Mouse (Mus musculus): ENCODE data around the gene Dennd5b. TPM values are rescaled to one million over a fixed set of nuclear protein-coding genes. Genes with fewer than 3 reads are reported as not detected.
A peak's percentile ranks its signal among the peaks of the same experiment; 100 is the strongest.

Dennd5b gene
- polyA plus RNA-seq, 1 experiment from 2014 or later, result 10.9 TPM

- no peak overlapping the region for H3K4me2 ChIP-seq (ENCODE audit: low read length)
- no peak overlapping the region for H3K27ac ChIP-seq (ENCODE audit: low read depth, low read length)
- DNase-seq (ENCODE audit: low spot score) (no peak), ATAC-seq (no peak)
- H3K4me3 ChIP-seq (ENCODE audit: low read depth, low read length), result no peak overlapping the region
- peaks cover 4% of the 10 kb centered on the region; the same call in 1 of the 2 replicates for H3K4me1 ChIP-seq (ENCODE audit: control insufficient read depth, insufficient read depth, low read length)
- 82% methylated on average over 1 of the region's 1 CpGs for WGBS
- no peaks in the 10 kb centered on the region for H3K36me3 ChIP-seq (ENCODE audit: control insufficient read depth, insufficient read depth, low read length)
- H3K9ac ChIP-seq (ENCODE audit: low read length), result no peak overlapping the region
- H3K9me3 ChIP-seq (replicated peaks; ENCODE audit: control insufficient read depth, low read length), result no peaks in the 10 kb centered on the region
- H3K27me3 ChIP-seq (replicated peaks; ENCODE audit: control insufficient read depth, insufficient read depth, low read length), result no peaks in the 10 kb centered on the region
These were observed 6.9 kb downstream of the Dennd5b start for GRCm38 (mm10) chr6:149094555-149094954.

- 82% methylated on average over 5 of the region's 5 CpGs for WGBS
- H3K4me1 ChIP-seq (ENCODE audit: control insufficient read depth, insufficient read depth, low read length), result no peaks in the 10 kb centered on the region
- no peak overlapping the region for H3K27ac ChIP-seq (ENCODE audit: low read depth, low read length)
- no peaks in the 10 kb centered on the region for H3K27me3 ChIP-seq (replicated peaks; ENCODE audit: control insufficient read depth, insufficient read depth, low read length)
- ATAC-seq (no peak), DNase-seq (ENCODE audit: low spot score) (no peak)
- H3K4me2 ChIP-seq (ENCODE audit: low read length), result no peak overlapping the region
- H3K9me3 ChIP-seq (replicated peaks; ENCODE audit: control insufficient read depth, low read length), result no peaks in the 10 kb centered on the region
- H3K36me3 ChIP-seq (ENCODE audit: control insufficient read depth, insufficient read depth, low read length), result no peaks in the 10 kb centered on the region
- H3K9ac ChIP-seq (ENCODE audit: low read length), result no peak overlapping the region
- no peak overlapping the region for H3K4me3 ChIP-seq (ENCODE audit: low read depth, low read length)
These were observed 8.0 kb downstream of the Dennd5b start for GRCm38 (mm10) chr6:149093465-149093864.

- H3K27me3 ChIP-seq (replicated peaks; ENCODE audit: control insufficient read depth, insufficient read depth, low read length), result no peaks in the 10 kb centered on the region
- 97% methylated on average over 6 of the region's 6 CpGs for WGBS
- H3K27ac ChIP-seq (ENCODE audit: low read depth, low read length), result no peak overlapping the region
- no peak overlapping the region for H3K4me3 ChIP-seq (ENCODE audit: low read depth, low read length)
- H3K9ac ChIP-seq (ENCODE audit: low read length), result no peak overlapping the region
- ATAC-seq (no peak), DNase-seq (ENCODE audit: low spot score) (no peak)
- no peaks in the 10 kb centered on the region for H3K4me1 ChIP-seq (ENCODE audit: control insufficient read depth, insufficient read depth, low read length)
- H3K36me3 ChIP-seq (ENCODE audit: control insufficient read depth, insufficient read depth, low read length), result no peaks in the 10 kb centered on the region
- no peak overlapping the region for H3K4me2 ChIP-seq (ENCODE audit: low read length)
- no peaks in the 10 kb centered on the region for H3K9me3 ChIP-seq (replicated peaks; ENCODE audit: control insufficient read depth, low read length)
These were observed 9.1 kb downstream of the Dennd5b start for GRCm38 (mm10) chr6:149092406-149092805.

GRCm38 (mm10) chr6:149077136-149077808, 24.2 kb downstream of the Dennd5b start:
- H3K36me3 ChIP-seq (ENCODE audit: control insufficient read depth, insufficient read depth, low read length), result peaks cover 13% of the 10 kb centered on the region
- DNase-seq (ENCODE audit: low spot score), result no peak
- H3K4me2 ChIP-seq (ENCODE audit: low read length), result no peak overlapping the region
- no peak overlapping the region for H3K27ac ChIP-seq (ENCODE audit: low read depth, low read length)
- no peaks in the 10 kb centered on the region for H3K4me1 ChIP-seq (ENCODE audit: control insufficient read depth, insufficient read depth, low read length)
- no peak overlapping the region for H3K9ac ChIP-seq (ENCODE audit: low read length)
- 100% methylated on average over 1 of the region's 1 CpGs for WGBS
- no peaks in the 10 kb centered on the region for H3K9me3 ChIP-seq (replicated peaks; ENCODE audit: control insufficient read depth, low read length)
- no peak overlapping the region for H3K4me3 ChIP-seq (ENCODE audit: low read depth, low read length)
- no peaks in the 10 kb centered on the region for H3K27me3 ChIP-seq (replicated peaks; ENCODE audit: control insufficient read depth, insufficient read depth, low read length)
- ATAC-seq, result no peak

- 89% methylated on average over 4 of the region's 4 CpGs for WGBS
- Histone ChIP-seq H3K27me3 (replicated peaks; ENCODE audit: control insufficient read depth, insufficient read depth, low read length) (no peaks in the 10 kb centered on the region), H3K4me1 (ENCODE audit: control insufficient read depth, insufficient read depth, low read length) (no peaks in the 10 kb centered on the region), H3K36me3 (ENCODE audit: control insufficient read depth, insufficient read depth, low read length) (peaks cover 13% of the 10 kb centered on the region), H3K9ac (ENCODE audit: low read length) (no peak overlapping the region), H3K4me2 (ENCODE audit: low read length) (no peak overlapping the region), H3K4me3 (ENCODE audit: low read depth, low read length) (no peak overlapping the region), H3K9me3 (replicated peaks; ENCODE audit: control insufficient read depth, low read length) (no peaks in the 10 kb centered on the region), H3K27ac (ENCODE audit: low read depth, low read length) (no peak overlapping the region)
- ATAC-seq, result no peak
- no peak for DNase-seq (ENCODE audit: low spot score)
These were observed 27.6 kb downstream of the Dennd5b start for GRCm38 (mm10) chr6:149073854-149074253.

GRCm38 (mm10) chr6:149072873-149073272, 28.6 kb downstream of the Dennd5b start:
- Histone ChIP-seq H3K27me3 (replicated peaks; ENCODE audit: control insufficient read depth, insufficient read depth, low read length) (no peaks in the 10 kb centered on the region), H3K4me3 (ENCODE audit: low read depth, low read length) (no peak overlapping the region), H3K9ac (ENCODE audit: low read length) (no peak overlapping the region), H3K9me3 (replicated peaks; ENCODE audit: control insufficient read depth, low read length) (no peaks in the 10 kb centered on the region), H3K27ac (ENCODE audit: low read depth, low read length) (no peak overlapping the region), H3K4me1 (ENCODE audit: control insufficient read depth, insufficient read depth, low read length) (no peaks in the 10 kb centered on the region), H3K36me3 (ENCODE audit: control insufficient read depth, insufficient read depth, low read length) (peaks cover 20% of the 10 kb centered on the region), H3K4me2 (ENCODE audit: low read length) (no peak overlapping the region)
- 0 out of 2 replicates have a peak, but pooled peaks have one; percentile 37 for ATAC-seq
- peak; percentile 47 for DNase-seq (ENCODE audit: low spot score)
- 79% methylated on average over 3 of the region's 3 CpGs for WGBS

- Histone ChIP-seq H3K9ac (ENCODE audit: low read length) (no peak overlapping the region), H3K4me3 (ENCODE audit: low read depth, low read length) (no peak overlapping the region), H3K27me3 (replicated peaks; ENCODE audit: control insufficient read depth, insufficient read depth, low read length) (no peaks in the 10 kb centered on the region), H3K4me1 (ENCODE audit: control insufficient read depth, insufficient read depth, low read length) (no peaks in the 10 kb centered on the region), H3K9me3 (replicated peaks; ENCODE audit: control insufficient read depth, low read length) (no peaks in the 10 kb centered on the region), H3K36me3 (ENCODE audit: control insufficient read depth, insufficient read depth, low read length) (peaks cover 16% of the 10 kb centered on the region), H3K27ac (ENCODE audit: low read depth, low read length) (no peak overlapping the region), H3K4me2 (ENCODE audit: low read length) (no peak overlapping the region)
- 92% methylated on average over 4 of the region's 4 CpGs for WGBS
- DNase-seq (ENCODE audit: low spot score) (no peak), ATAC-seq (no peak)
These were observed 30.8 kb downstream of the Dennd5b start for GRCm38 (mm10) chr6:149070592-149071124.

- DNase-seq (ENCODE audit: low spot score) (no peak), ATAC-seq (no peak)
- no peaks in the 10 kb centered on the region for H3K9me3 ChIP-seq (replicated peaks; ENCODE audit: control insufficient read depth, low read length)
These were observed 38.1 kb downstream of the Dennd5b start for GRCm38 (mm10) chr6:149063382-149063781.

GRCm38 (mm10) chr6:149060670-149061387, 40.7 kb downstream of the Dennd5b start:
- WGBS, result 84% methylated on average over 5 of the region's 5 CpGs
- DNase-seq (ENCODE audit: low spot score) (no peak), ATAC-seq (no peak)
- Histone ChIP-seq H3K9ac (ENCODE audit: low read length) (no peak overlapping the region), H3K9me3 (replicated peaks; ENCODE audit: control insufficient read depth, low read length) (no peaks in the 10 kb centered on the region), H3K4me1 (ENCODE audit: control insufficient read depth, insufficient read depth, low read length) (no peaks in the 10 kb centered on the region), H3K4me3 (ENCODE audit: low read depth, low read length) (no peak overlapping the region), H3K27ac (ENCODE audit: low read depth, low read length) (no peak overlapping the region), H3K36me3 (ENCODE audit: control insufficient read depth, insufficient read depth, low read length) (no peaks in the 10 kb centered on the region), H3K27me3 (replicated peaks; ENCODE audit: control insufficient read depth, insufficient read depth, low read length) (no peaks in the 10 kb centered on the region), H3K4me2 (ENCODE audit: low read length) (no peak overlapping the region)

More at GRCm38 (mm10) chr6:149063382-149063781, 38.1 kb downstream of the Dennd5b start:
- Histone ChIP-seq H3K27ac (ENCODE audit: low read depth, low read length) (no peak overlapping the region), H3K4me3 (ENCODE audit: low read depth, low read length) (no peak overlapping the region), H3K27me3 (replicated peaks; ENCODE audit: control insufficient read depth, insufficient read depth, low read length) (no peaks in the 10 kb centered on the region), H3K36me3 (ENCODE audit: control insufficient read depth, insufficient read depth, low read length) (peaks cover 8% of the 10 kb centered on the region; the same call in 1 of the 2 replicates), H3K4me2 (ENCODE audit: low read length) (no peak overlapping the region), H3K9ac (ENCODE audit: low read length) (no peak overlapping the region), H3K4me1 (ENCODE audit: control insufficient read depth, insufficient read depth, low read length) (no peaks in the 10 kb centered on the region)

Data from forebrain, embryonic 14.5 days (tissue).